Mouse (Mus musculus): Measurements from ENCODE around the gene Usp19. TPM values are rescaled to one million over a fixed set of nuclear protein-coding genes. Genes with fewer than 3 reads are reported as not detected.

Gene Usp19
- polyA plus RNA-seq, 1 experiment from 2014 or later: 79.1 TPM

- Histone ChIP-seq H3K9ac (replicated peaks; ENCODE audit: low read length) (peak overlapping the region; percentile 94), H3K27ac (ENCODE audit: low read length) (peak overlapping the region; percentile 98), H3K4me2 (replicated peaks; ENCODE audit: low read depth, low read length) (peak overlapping the region; percentile 92), H3K4me3 (ENCODE audit: low read length) (peak overlapping the region; percentile 95), H3K36me3 (ENCODE audit: insufficient read depth, low read length) (peaks cover 76% of the 10 kb centered on the region), H3K4me1 (ENCODE audit: insufficient read depth, low read length) (peaks cover 21% of the 10 kb centered on the region), H3K9me3 (ENCODE audit: low read length) (no peaks in the 10 kb centered on the region), H3K27me3 (ENCODE audit: insufficient read depth, low read length) (no peaks in the 10 kb centered on the region)
- 5% methylated on average over 12 of the region's 12 CpGs for WGBS
- ATAC-seq (ENCODE audit: low FRiP score, low TSS enrichment): no peak
Observed at GRCm38 (mm10) chr9:108491286-108491580, 831 bp downstream of the Usp19 start.

- 76% methylated on average over 16 of the region's 16 CpGs for WGBS
Observed at GRCm38 (mm10) chr9:108492043-108492750, 1.8 kb downstream of the Usp19 start.

GRCm38 (mm10) chr9:108493246-108493645, 2.8 kb downstream of the Usp19 start:
- H3K4me1 ChIP-seq (ENCODE audit: insufficient read depth, low read length): peaks cover 21% of the 10 kb centered on the region
- H3K4me3 ChIP-seq (ENCODE audit: low read length): no peak overlapping the region
- ATAC-seq (ENCODE audit: low FRiP score, low TSS enrichment): no peak
- peaks cover 76% of the 10 kb centered on the region for H3K36me3 ChIP-seq (ENCODE audit: insufficient read depth, low read length)
- WGBS: 98% methylated on average over 8 of the region's 8 CpGs
- H3K4me2 ChIP-seq (replicated peaks; ENCODE audit: low read depth, low read length): no peak overlapping the region
- no peaks in the 10 kb centered on the region for H3K9me3 ChIP-seq (ENCODE audit: low read length)
- no peak overlapping the region for H3K27ac ChIP-seq (ENCODE audit: low read length)
- H3K27me3 ChIP-seq (ENCODE audit: insufficient read depth, low read length): no peaks in the 10 kb centered on the region
- H3K9ac ChIP-seq (replicated peaks; ENCODE audit: low read length): no peak overlapping the region

More at GRCm38 (mm10) chr9:108492043-108492750, 1.8 kb downstream of the Usp19 start:
- H3K4me3 ChIP-seq (ENCODE audit: low read length): peak overlapping the region; percentile 95
- H3K36me3 ChIP-seq (ENCODE audit: insufficient read depth, low read length): peaks cover 76% of the 10 kb centered on the region
- no peak for ATAC-seq (ENCODE audit: low FRiP score, low TSS enrichment)
- no peaks in the 10 kb centered on the region for H3K27me3 ChIP-seq (ENCODE audit: insufficient read depth, low read length)
- no peak overlapping the region; the same call in 1 of the 2 replicates for H3K27ac ChIP-seq (ENCODE audit: low read length)
- H3K4me2 ChIP-seq (replicated peaks; ENCODE audit: low read depth, low read length): peak overlapping the region; percentile 92
- peak overlapping the region; percentile 94 for H3K9ac ChIP-seq (replicated peaks; ENCODE audit: low read length)
- H3K9me3 ChIP-seq (ENCODE audit: low read length): no peaks in the 10 kb centered on the region
- peaks cover 21% of the 10 kb centered on the region for H3K4me1 ChIP-seq (ENCODE audit: insufficient read depth, low read length)

GRCm38 (mm10) chr9:108494146-108494825, 3.9 kb downstream of the Usp19 start:
- Histone ChIP-seq H3K27me3 (ENCODE audit: insufficient read depth, low read length) (no peaks in the 10 kb centered on the region), H3K4me1 (ENCODE audit: insufficient read depth, low read length) (peaks cover 21% of the 10 kb centered on the region), H3K9ac (replicated peaks; ENCODE audit: low read length) (no peak overlapping the region), H3K4me3 (ENCODE audit: low read length) (no peak overlapping the region), H3K36me3 (ENCODE audit: insufficient read depth, low read length) (peaks cover 76% of the 10 kb centered on the region), H3K4me2 (replicated peaks; ENCODE audit: low read depth, low read length) (no peak overlapping the region), H3K9me3 (ENCODE audit: low read length) (no peaks in the 10 kb centered on the region), H3K27ac (ENCODE audit: low read length) (no peak overlapping the region)
- 94% methylated on average over 19 of the region's 19 CpGs for WGBS
- no peak for ATAC-seq (ENCODE audit: low FRiP score, low TSS enrichment)

- ATAC-seq (ENCODE audit: low FRiP score, low TSS enrichment): no peak
- Histone ChIP-seq H3K36me3 (ENCODE audit: insufficient read depth, low read length) (peaks cover 76% of the 10 kb centered on the region), H3K4me2 (replicated peaks; ENCODE audit: low read depth, low read length) (no peak overlapping the region), H3K9me3 (ENCODE audit: low read length) (no peaks in the 10 kb centered on the region), H3K4me3 (ENCODE audit: low read length) (no peak overlapping the region), H3K9ac (replicated peaks; ENCODE audit: low read length) (no peak overlapping the region), H3K27ac (ENCODE audit: low read length) (no peak overlapping the region), H3K27me3 (ENCODE audit: insufficient read depth, low read length) (no peaks in the 10 kb centered on the region), H3K4me1 (ENCODE audit: insufficient read depth, low read length) (peaks cover 18% of the 10 kb centered on the region)
- WGBS: 79% methylated on average over 10 of the region's 10 CpGs
Observed at GRCm38 (mm10) chr9:108494905-108495304, 4.5 kb downstream of the Usp19 start.

GRCm38 (mm10) chr9:108499231-108499630, 8.8 kb downstream of the Usp19 start:
- WGBS: 94% methylated on average over 7 of the region's 7 CpGs
- Histone ChIP-seq H3K27ac (ENCODE audit: low read length) (no peak overlapping the region), H3K36me3 (ENCODE audit: insufficient read depth, low read length) (peaks cover 89% of the 10 kb centered on the region), H3K4me1 (ENCODE audit: insufficient read depth, low read length) (no peaks in the 10 kb centered on the region), H3K4me3 (ENCODE audit: low read length) (no peak overlapping the region), H3K9ac (replicated peaks; ENCODE audit: low read length) (no peak overlapping the region), H3K4me2 (replicated peaks; ENCODE audit: low read depth, low read length) (no peak overlapping the region), H3K27me3 (ENCODE audit: insufficient read depth, low read length) (no peaks in the 10 kb centered on the region), H3K9me3 (ENCODE audit: low read length) (no peaks in the 10 kb centered on the region)
- ATAC-seq (ENCODE audit: low FRiP score, low TSS enrichment): no peak

GRCm38 (mm10) chr9:108499943-108500342, 9.5 kb downstream of the Usp19 start:
- no peak for ATAC-seq (ENCODE audit: low FRiP score, low TSS enrichment)
- WGBS: 96% methylated on average over 15 of the region's 15 CpGs
- no peak overlapping the region for H3K4me2 ChIP-seq (replicated peaks; ENCODE audit: low read depth, low read length)
- no peaks in the 10 kb centered on the region for H3K4me1 ChIP-seq (ENCODE audit: insufficient read depth, low read length)
- H3K27me3 ChIP-seq (ENCODE audit: insufficient read depth, low read length): no peaks in the 10 kb centered on the region
- peaks cover 82% of the 10 kb centered on the region for H3K36me3 ChIP-seq (ENCODE audit: insufficient read depth, low read length)
- H3K4me3 ChIP-seq (ENCODE audit: low read length): no peak overlapping the region
- no peak overlapping the region for H3K9ac ChIP-seq (replicated peaks; ENCODE audit: low read length)
- no peak overlapping the region for H3K27ac ChIP-seq (ENCODE audit: low read length)
- H3K9me3 ChIP-seq (ENCODE audit: low read length): no peaks in the 10 kb centered on the region

- Histone ChIP-seq H3K9me3 (ENCODE audit: low read length) (no peaks in the 10 kb centered on the region), H3K36me3 (ENCODE audit: insufficient read depth, low read length) (peaks cover 37% of the 10 kb centered on the region), H3K9ac (replicated peaks; ENCODE audit: low read length) (no peak overlapping the region; the same call in 1 of the 2 replicates), H3K4me2 (replicated peaks; ENCODE audit: low read depth, low read length) (peak overlapping the region; percentile 93), H3K4me3 (ENCODE audit: low read length) (peak overlapping the region; percentile 76), H3K27me3 (ENCODE audit: insufficient read depth, low read length) (no peaks in the 10 kb centered on the region), H3K4me1 (ENCODE audit: insufficient read depth, low read length) (peaks cover 10% of the 10 kb centered on the region), H3K27ac (ENCODE audit: low read length) (peak overlapping the region; percentile 67; the same call in 1 of the 2 replicates)
- ATAC-seq (ENCODE audit: low FRiP score, low TSS enrichment): no peak
- 86% methylated on average over 7 of the region's 7 CpGs for WGBS
Observed at GRCm38 (mm10) chr9:108506901-108507300, 16.5 kb downstream of the Usp19 start.

GRCm38 (mm10) chr9:108507619-108508434, 17.4 kb downstream of the Usp19 start, which contains the start of gene Qars:
Qars (plus strand) TSS chr9:108507706.
- peaks cover 10% of the 10 kb centered on the region for H3K4me1 ChIP-seq (ENCODE audit: insufficient read depth, low read length)
- peak; percentile 98 for ATAC-seq (ENCODE audit: low FRiP score, low TSS enrichment)
- H3K27me3 ChIP-seq (ENCODE audit: insufficient read depth, low read length): no peaks in the 10 kb centered on the region
- peak within 1 kb of the TSS; percentile 82 for H3K27ac ChIP-seq (ENCODE audit: low read length)
- H3K9ac ChIP-seq (replicated peaks; ENCODE audit: low read length): peak within 1 kb of the TSS; percentile 81
- H3K36me3 ChIP-seq (ENCODE audit: insufficient read depth, low read length): peaks cover 40% of the 10 kb centered on the region
- H3K9me3 ChIP-seq (ENCODE audit: low read length): no peaks in the 10 kb centered on the region
- under 1% methylated on average over 37 of the region's 37 CpGs for WGBS
- H3K4me2 ChIP-seq (replicated peaks; ENCODE audit: low read depth, low read length): peak within 1 kb of the TSS; percentile 93
- peak within 1 kb of the TSS; percentile 76 for H3K4me3 ChIP-seq (ENCODE audit: low read length)

All from kidney, embryonic 16.5 days (tissue).